Mouse (Mus musculus) lung, embryonic 14.5 days (tissue): ENCODE data around the gene Olfr1462. TPM values are rescaled to one million over a fixed set of nuclear protein-coding genes. Genes with fewer than 3 reads are reported as not detected.

Source experiments
- ATAC-seq: fragments of 200-750 bp; cut with Nextera tagmentation; 2 replicates; pipeline ENCODE4 v1.8.0; 2017; ENCODE audit warnings: mild to moderate bottlenecking, moderate TSS enrichment, moderate library complexity; ENCODE audit not compliant: insufficient read depth
- DNase-seq: peaks from one replicate; pipeline ENCODE4 v3.0.0-alpha.2; 2015
- H3K27ac ChIP-seq: fragments of 300-500 bp; sonication (generic); 2 replicates; pipeline ENCODE4 v1.5.1; 2014; ENCODE audit warnings: low read depth, mild to moderate bottlenecking, moderate library complexity
- H3K27me3 ChIP-seq: fragments of 300-500 bp; sonication (generic); 2 replicates; pipeline ENCODE4 v1.6.1; 2014; ENCODE audit warnings: low read length, control low read depth; ENCODE audit not compliant: insufficient read depth
- H3K36me3 ChIP-seq: fragments of 300-500 bp; sonication (generic); 2 replicates; pipeline ENCODE4 v1.6.1; 2014; ENCODE audit warnings: control low read depth; ENCODE audit not compliant: insufficient read depth
- H3K4me1 ChIP-seq: fragments of 300-500 bp; sonication (generic); 2 replicates; pipeline ENCODE4 v1.6.1; 2014; ENCODE audit warnings: antibody characterized with exemption, control low read depth; ENCODE audit not compliant: insufficient read depth
- H3K4me2 ChIP-seq: fragments of 300-500 bp; sonication (generic); 2 replicates; pipeline ENCODE4 v1.6.1; 2014; ENCODE audit warnings: mild to moderate bottlenecking
- H3K4me3 ChIP-seq: fragments of 300-500 bp; sonication (generic); 2 replicates; pipeline ENCODE4 v1.5.1; 2014; ENCODE audit warnings: low read depth, low read length
- H3K9ac ChIP-seq: fragments of 300-500 bp; sonication (generic); 2 replicates; pipeline ENCODE4 v1.6.1; 2014
- H3K9me3 ChIP-seq: fragments of 300-500 bp; sonication (generic); 2 replicates; pipeline ENCODE4 v1.6.1; 2016; ENCODE audit warnings: low read depth, low read length, control low read depth
- CTCF ChIP-seq: IDR thresholded peaks from 2 replicates; pipeline ENCODE4 v1.5.1; 2016; ENCODE audit warnings: antibody characterized with exemption, low read depth
- WGBS: fragments of 180-500 bp; shearing (Covaris S2); extraction: QIAGEN DNeasy Blood & Tissue Kit; methylation state at CpG from one replicate; pipeline ENCODE4 v1.1.7; 2014; 5-methylcytosine and 5-hydroxymethylcytosine counted together
- polyA plus RNA-seq: library from polyadenylated mRNA; unstranded; fragments of >200 nt; fragmentation: Nextera tagmentation; extraction: Ambion mirVana; gene quantifications from 2 replicates; pipeline ENCODE4 v1.2.1, GENCODE M21; 2014

The Olfr1462 gene
- polyA plus RNA-seq, result not detected in 2 replicates

DNA sequence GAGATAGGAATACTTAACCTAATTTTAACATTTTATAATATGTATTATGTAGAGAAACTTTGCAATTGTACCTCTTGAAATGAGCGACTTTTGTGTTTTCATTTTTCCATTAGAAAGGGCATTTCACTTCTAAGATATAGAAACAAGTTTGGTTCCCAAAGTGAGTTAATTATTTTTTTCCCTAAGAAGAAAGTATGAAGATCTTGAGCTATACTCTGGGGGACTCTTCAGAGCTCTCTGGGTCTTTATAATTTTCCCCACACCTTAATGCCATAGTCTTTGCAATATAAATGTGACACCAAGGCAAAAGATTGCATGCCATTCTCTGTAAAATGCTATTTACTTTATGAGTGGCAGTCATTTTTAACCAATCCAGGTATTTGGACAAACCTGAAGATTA is at the start of gene Olfr1462:
Gene Olfr1462, plus strand, starts transcription at position 301 of the 400 bp plus-strand sequence.
- Histone ChIP-seq H3K36me3 (no peaks in the 10 kb centered on the region), H3K4me2 (no peak within 1 kb of the TSS), H3K27me3 (no peaks in the 10 kb centered on the region), H3K9me3 (no peaks in the 10 kb centered on the region; the same call in 1 of the 2 replicates), H3K27ac (no peak within 1 kb of the TSS), H3K4me3 (no peak within 1 kb of the TSS), H3K4me1 (no peaks in the 10 kb centered on the region), H3K9ac (no peak within 1 kb of the TSS)
- no peak for TF ChIP-seq CTCF
- WGBS, result 82% methylated on average over 1 of the region's 1 CpGs
- ATAC-seq (no peak), DNase-seq (no peak)

- H3K27ac ChIP-seq, result no peak within 1 kb of the TSS
- no peaks in the 10 kb centered on the region for H3K4me1 ChIP-seq
- H3K9me3 ChIP-seq, result no peaks in the 10 kb centered on the region
- H3K27me3 ChIP-seq, result no peaks in the 10 kb centered on the region
- 60% methylated on average over 1 of the region's 1 CpGs for WGBS
- H3K4me3 ChIP-seq, result no peak within 1 kb of the TSS
- H3K4me2 ChIP-seq, result no peak within 1 kb of the TSS
- DNase-seq (no peak), ATAC-seq (no peak)
- TF ChIP-seq CTCF, result no peak
- H3K9ac ChIP-seq, result no peak within 1 kb of the TSS
- H3K36me3 ChIP-seq, result no peaks in the 10 kb centered on the region
These were observed 36.1 kb upstream of the Olfr1462 start, which contains the start of gene Olfr1459 for GRCm38 (mm10) chr19:13149449-13149848. Olfr1459 (minus strand) TSS chr19:13149549.

DNA sequence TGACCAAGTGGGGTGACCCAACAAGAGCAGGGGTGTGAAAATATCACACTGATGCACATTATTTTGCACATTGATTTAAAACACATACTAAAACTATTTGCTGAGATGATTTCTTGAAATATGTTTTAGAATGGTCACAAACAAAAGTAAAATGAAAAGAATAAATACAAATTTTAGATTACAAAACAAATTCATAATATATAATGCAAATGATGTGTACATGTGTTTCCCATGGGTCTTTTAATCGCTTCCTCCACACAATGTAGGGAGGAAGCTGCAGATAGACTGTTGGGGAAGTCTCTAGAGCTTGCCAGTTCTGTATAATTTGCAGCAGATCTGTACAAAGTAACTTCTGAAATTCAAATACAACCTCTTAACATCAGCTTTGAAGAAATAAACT is 22.8 kb upstream of the Olfr1462 start, which contains the start of gene Olfr1461:
Gene Olfr1461, plus strand, starts transcription at position 301 of the 400 bp plus-strand sequence.
- H3K27me3 ChIP-seq, result no peaks in the 10 kb centered on the region
- H3K27ac ChIP-seq, result no peak within 1 kb of the TSS
- TF ChIP-seq CTCF, result no peak
- H3K4me3 ChIP-seq, result no peak within 1 kb of the TSS
- H3K4me1 ChIP-seq, result no peaks in the 10 kb centered on the region
- no peak within 1 kb of the TSS for H3K9ac ChIP-seq
- no peak for DNase-seq
- no peaks in the 10 kb centered on the region for H3K36me3 ChIP-seq
- H3K9me3 ChIP-seq, result no peaks in the 10 kb centered on the region
- no peak for ATAC-seq
- 36% methylated on average over 1 of the region's 1 CpGs for WGBS
- no peak within 1 kb of the TSS for H3K4me2 ChIP-seq

- WGBS, result 82% methylated on average over 11 of the region's 11 CpGs
- Histone ChIP-seq H3K4me3 (no peak overlapping the region), H3K36me3 (no peaks in the 10 kb centered on the region), H3K27ac (no peak overlapping the region), H3K4me1 (no peaks in the 10 kb centered on the region), H3K9me3 (peaks cover 6% of the 10 kb centered on the region; the same call in 1 of the 2 replicates), H3K4me2 (no peak overlapping the region), H3K9ac (no peak overlapping the region), H3K27me3 (no peaks in the 10 kb centered on the region)
- ATAC-seq (no peak), DNase-seq (no peak)
- TF ChIP-seq CTCF, result no peak
These were observed 36.1 kb downstream of the Olfr1462 start for GRCm38 (mm10) chr19:13221666-13222065.

GRCm38 (mm10) chr19:13231028-13231427 is 45.5 kb downstream of the Olfr1462 start, which contains the start of gene Olfr1463:
Olfr1463 (plus strand) TSS chr19:13231328.
- H3K27ac ChIP-seq, result no peak within 1 kb of the TSS
- TF ChIP-seq CTCF, result no peak
- no peak for DNase-seq
- no peak for ATAC-seq
- no peak within 1 kb of the TSS for H3K9ac ChIP-seq
- H3K9me3 ChIP-seq, result no peaks in the 10 kb centered on the region; the same call in 1 of the 2 replicates
- no peak within 1 kb of the TSS for H3K4me3 ChIP-seq
- no peaks in the 10 kb centered on the region for H3K27me3 ChIP-seq
- H3K4me1 ChIP-seq, result no peaks in the 10 kb centered on the region
- no peaks in the 10 kb centered on the region for H3K36me3 ChIP-seq
- H3K4me2 ChIP-seq, result no peak within 1 kb of the TSS

Other genes starting within 250 kb of the Olfr1462 start
- not detected in 2 replicates for gene Olfr1450, start 235.5 kb upstream of the Olfr1462 start, polyA plus RNA-seq
- gene Olfr1451, start 190.7 kb upstream of the Olfr1462 start, polyA plus RNA-seq, result not detected in 2 replicates
- not detected in 2 replicates for gene Olfr1453, start 157.4 kb upstream of the Olfr1462 start, polyA plus RNA-seq
- gene Olfr1454, start 125.1 kb upstream of the Olfr1462 start, polyA plus RNA-seq, result not detected in 2 replicates
- not detected in 2 replicates for gene Olfr1457, start 87.8 kb upstream of the Olfr1462 start, polyA plus RNA-seq
- gene Olfr1458, start 79.0 kb upstream of the Olfr1462 start, polyA plus RNA-seq, result not detected in 2 replicates
- not detected in 2 replicates for gene Olfr1459, start 36.2 kb upstream of the Olfr1462 start, polyA plus RNA-seq
- gene Olfr1461, start 22.7 kb upstream of the Olfr1462 start, polyA plus RNA-seq, result not detected in 2 replicates
- not detected in 2 replicates for gene Olfr1463, start 45.6 kb downstream of the Olfr1462 start, polyA plus RNA-seq
- gene Olfr1465, start 129.8 kb downstream of the Olfr1462 start, polyA plus RNA-seq, result not detected in 2 replicates
- not detected in 2 replicates for gene Olfr1466, start 153.1 kb downstream of the Olfr1462 start, polyA plus RNA-seq
- not detected in 2 replicates for gene Olfr1467, start 176.5 kb downstream of the Olfr1462 start, polyA plus RNA-seq
- not detected in 2 replicates for gene Olfr1469, start 222.1 kb downstream of the Olfr1462 start, polyA plus RNA-seq